29 mouse cellular contexts compared by ENCODE assay signal in the genomic region with DNA sequence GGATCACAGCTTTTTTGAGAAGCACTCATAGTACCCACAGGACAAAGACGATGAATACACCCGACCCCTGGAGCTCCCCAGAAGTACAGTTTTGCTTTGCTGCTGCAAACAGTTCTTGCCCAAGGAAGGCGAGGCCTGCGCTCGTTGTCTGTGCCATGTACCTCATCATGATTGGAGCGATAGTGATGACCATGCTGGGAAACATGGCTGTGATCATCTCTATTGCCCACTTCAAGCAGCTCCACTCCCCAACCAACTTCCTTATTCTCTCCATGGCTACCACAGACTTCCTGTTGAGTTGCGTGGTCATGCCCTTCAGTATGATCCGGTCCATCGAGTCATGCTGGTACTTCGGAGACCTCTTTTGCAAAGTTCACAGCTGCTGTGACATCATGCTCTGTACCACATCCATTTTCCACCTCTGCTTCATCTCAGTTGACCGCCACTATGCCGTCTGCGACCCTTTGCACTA. TPM values are rescaled to one million over a fixed set of nuclear protein-coding genes. Genes with fewer than 3 reads are reported as not detected.
"Had no signal": no experiment of that assay in that cellular context is flagged by ENCODE, and none has a peak within 500 bp of the region (broad histone marks: within the 10 kb centered on the region; RNA-seq: fewer than 3 reads in every experiment).

A gene (plus strand): TSS at position 51 of the 472 bp plus-strand sequence.

- H3K4me3 ChIP-seq: layer of hippocampus, adult 2 months; liver, embryonic 13.5 days; stomach, embryonic 15.5 days had no signal

- H3K4me1 ChIP-seq: liver, embryonic 13.5 days had no signal

- H3K4me2 ChIP-seq: liver, embryonic 13.5 days; midbrain, embryonic 11.5 days; stomach, embryonic 15.5 days had no signal

- DNase-seq: kidney, adult 2 months; layer of hippocampus, adult 9-11 months; liver, embryonic 13.5 days; lung, adult 2 months; lung, postnatal 14 days; lung, postnatal 4 days; midbrain, embryonic 14.5 days; thymus, adult 18-20 months; thymus, postnatal 36 days had no signal

- H3K27me3 ChIP-seq: liver, embryonic 13.5 days; stomach, embryonic 15.5 days had no signal

- H3K27ac ChIP-seq: kidney, postnatal 0 days; layer of hippocampus, adult 2 months; liver, embryonic 13.5 days; stomach, embryonic 15.5 days had no signal

- H3K9me3 ChIP-seq: liver, embryonic 13.5 days; stomach, embryonic 15.5 days had no signal

- H3K36me3 ChIP-seq: liver, embryonic 13.5 days; stomach, embryonic 15.5 days had no signal

- H3K9ac ChIP-seq: liver, embryonic 13.5 days; stomach, embryonic 15.5 days had no signal

RNA-seq across cellular contexts. Expression of the gene that starts here (rescaled TPM):
- total RNA-seq: layer of hippocampus, adult 2 months; layer of hippocampus, postnatal 25 days; left cerebral cortex, adult 18-20 months; left cerebral cortex, postnatal 10 days; left cerebral cortex, postnatal 36 days; liver, adult 2 months; megakaryocyte-erythroid progenitor cell, adult 5-6 weeks; midbrain, postnatal 0 days had no signal
- polyA plus RNA-seq: kidney, adult 2 months; kidney, embryonic 14.5 days; kidney, postnatal 0 days; large intestine, adult 2 months; limb, embryonic 11.5 days; liver, adult 2 months; liver, embryonic 13.5 days; liver, embryonic 16.5 days; lung, adult 2 months; lung, embryonic 16.5 days; midbrain, embryonic 11.5 days; midbrain, embryonic 14.5 days; neural tube, embryonic 11.5 days; neural tube, embryonic 14.5 days; stomach, embryonic 15.5 days; testis, adult 2 months; urinary bladder, adult 2 months had no signal
